Mouse (Mus musculus) embryonic fibroblast, embryonic 13.5 days (primary cell): ENCODE measurements around the gene Pde6d.

Source experiments
- CTCF ChIP-seq: IDR thresholded peaks from 2 replicates; pipeline ENCODE4 v1.5.1; 2011; ENCODE audit warnings: mild to moderate bottlenecking, control low read depth, low read length, moderate library complexity, borderline replicate concordance; ENCODE audit not compliant: insufficient read depth
- POLR2A ChIP-seq: IDR thresholded peaks from 2 replicates; pipeline ENCODE4 v1.6.1; 2011; ENCODE audit warnings: low read depth, mild to moderate bottlenecking, control low read depth, low read length, moderate library complexity

DNA sequence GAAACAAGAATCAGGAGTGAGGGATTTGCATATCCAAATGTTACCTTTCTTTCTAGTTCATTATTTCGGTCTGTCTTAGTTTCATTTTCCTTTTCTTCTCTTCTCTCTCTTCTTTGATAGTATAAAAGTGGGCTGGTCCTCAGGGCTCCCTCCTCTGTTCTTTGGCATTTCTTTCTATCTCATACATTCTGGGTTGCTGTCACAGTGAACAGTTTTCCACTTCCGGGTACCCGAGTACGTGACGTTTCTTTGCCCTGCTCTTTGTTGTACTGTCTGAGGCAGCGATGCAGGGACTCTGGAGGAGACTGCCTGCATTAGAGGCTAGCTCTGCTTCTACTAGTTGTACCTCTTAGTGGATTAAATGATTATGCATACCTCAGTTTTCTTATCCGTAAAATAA is 12.1 kb upstream of the Pde6d start:
- TF ChIP-seq CTCF (no peak), POLR2A (no peak)
